Mouse (Mus musculus) liver, adult 2 months (tissue): ENCODE data around the gene Ptma. TPM values are rescaled to one million over a fixed set of nuclear protein-coding genes. Genes with fewer than 3 reads are reported as not detected.

Source experiments
- DNase-seq: peaks from one replicate; pipeline ENCODE4 v3.0.0-alpha.2; 2011; ENCODE audit warnings: low read depth, low spot score; ENCODE audit errors: extremely low read depth
- H3K27ac ChIP-seq: fragments of 200-500 bp; replicated peaks from 2 replicates; pipeline ENCODE4 v1.5.1; 2012; ENCODE audit warnings: low read depth, mild to moderate bottlenecking, control low read depth, inconsistent platforms, low read length; ENCODE audit not compliant: insufficient read depth
- H3K27me3 ChIP-seq: fragments of 200-500 bp; 2 replicates; pipeline ENCODE4 v1.6.1; 2012; ENCODE audit warnings: mild to moderate bottlenecking, moderate library complexity, low read length, inconsistent platforms; ENCODE audit not compliant: control insufficient read depth, insufficient read depth
- H3K36me3 ChIP-seq: fragments of 200-500 bp; 2 replicates; pipeline ENCODE4 v1.6.1; 2012; ENCODE audit warnings: low read length, inconsistent platforms; ENCODE audit not compliant: control insufficient read depth, insufficient read depth
- H3K4me1 ChIP-seq: fragments of 200-500 bp; 2 replicates; pipeline ENCODE4 v1.6.1; 2011; ENCODE audit warnings: low read length; ENCODE audit not compliant: control insufficient read depth, insufficient read depth
- H3K4me3 ChIP-seq: fragments of 200-500 bp; 2 replicates; pipeline ENCODE4 v1.5.1; 2011; ENCODE audit warnings: low read depth, mild to moderate bottlenecking, control low read depth, low read length, moderate library complexity; ENCODE audit not compliant: insufficient read depth
- H3K79me2 ChIP-seq: fragments of 200-500 bp; 2 replicates; pipeline ENCODE4 v1.6.1; 2012; ENCODE audit warnings: inconsistent platforms, mild to moderate bottlenecking, low read length, moderate library complexity; ENCODE audit not compliant: control insufficient read depth, insufficient read depth
- H3K9ac ChIP-seq: fragments of 200-500 bp; 2 replicates; pipeline ENCODE4 v1.6.1; 2012; ENCODE audit warnings: low read depth, mild to moderate bottlenecking, control low read depth, inconsistent platforms, low read length
- CTCF ChIP-seq: fragments of 200-500 bp; IDR thresholded peaks from 2 replicates; pipeline ENCODE4 v1.5.1; 2011; ENCODE audit warnings: low read depth, low read length, control low read depth
- POLR2A ChIP-seq: fragments of 200-500 bp; IDR thresholded peaks from 2 replicates; pipeline ENCODE4 v1.6.1; 2011; ENCODE audit warnings: low read length, control low read depth; ENCODE audit not compliant: insufficient read depth; ENCODE audit errors: extremely low read depth
- WGBS: fragments of 180-500 bp; shearing (Covaris S2); methylation state at CpG from one replicate; pipeline ENCODE4 v1.1.7; 2018; 5-methylcytosine and 5-hydroxymethylcytosine counted together
- polyA plus RNA-seq: library from polyadenylated mRNA; depleted of rRNA; stranded (reverse); fragments of >200 nt; gene quantifications from 2 replicates; pipeline ENCODE4 v1.2.3, GENCODE M21; 2012
- total RNA-seq: library from RNA; depleted of rRNA; stranded (reverse); fragments of >200 nt; gene quantifications from 2 replicates; pipeline ENCODE4 v1.2.3, GENCODE M21; 2014

Gene Ptma
- total and polyA plus RNA-seq, 2 experiments, result 240 to 259 TPM

- peak overlapping the region; percentile 95 for H3K9ac ChIP-seq
- peak; percentile 92 for TF ChIP-seq POLR2A
- no peak for TF ChIP-seq CTCF
- H3K27ac ChIP-seq, result peak overlapping the region; percentile 92
- WGBS, result under 1% methylated on average over 74 of the region's 74 CpGs
- no peaks in the 10 kb centered on the region for H3K36me3 ChIP-seq
- no peaks in the 10 kb centered on the region for H3K27me3 ChIP-seq
- H3K4me3 ChIP-seq, result peak overlapping the region; percentile 88
- no peaks in the 10 kb centered on the region for H3K79me2 ChIP-seq
- H3K4me1 ChIP-seq, result peaks cover 19% of the 10 kb centered on the region
- peak; percentile 90 for DNase-seq
These were observed 39.1 kb upstream of the Ptma start for GRCm38 (mm10) chr1:86487295-86487907.

GRCm38 (mm10) chr1:86487908-86488314 lies 38.6 kb upstream of the Ptma start:
- Histone ChIP-seq H3K27ac (peak overlapping the region; percentile 92), H3K9ac (peak overlapping the region; percentile 95), H3K79me2 (no peaks in the 10 kb centered on the region), H3K36me3 (no peaks in the 10 kb centered on the region), H3K27me3 (no peaks in the 10 kb centered on the region), H3K4me3 (peak overlapping the region; percentile 86), H3K4me1 (peaks cover 19% of the 10 kb centered on the region)
- no peak for DNase-seq
- WGBS, result 3% methylated on average over 20 of the region's 20 CpGs
- no peak for TF ChIP-seq POLR2A
- TF ChIP-seq CTCF, result no peak

GRCm38 (mm10) chr1:86488326-86488725 lies 38.2 kb upstream of the Ptma start:
- no peaks in the 10 kb centered on the region for H3K27me3 ChIP-seq
- H3K27ac ChIP-seq, result peak overlapping the region; percentile 92
- H3K4me3 ChIP-seq, result peak overlapping the region; percentile 63
- no peaks in the 10 kb centered on the region for H3K79me2 ChIP-seq
- no peaks in the 10 kb centered on the region for H3K36me3 ChIP-seq
- peaks cover 19% of the 10 kb centered on the region for H3K4me1 ChIP-seq
- DNase-seq, result peak; percentile 47
- TF ChIP-seq POLR2A (no peak), CTCF (no peak)
- peak overlapping the region; percentile 95 for H3K9ac ChIP-seq
- WGBS, result 20% methylated on average over 7 of the region's 7 CpGs

- H3K9ac ChIP-seq, result peak overlapping the region; percentile 95
- DNase-seq, result no peak
- no peaks in the 10 kb centered on the region for H3K36me3 ChIP-seq
- WGBS, result 85% methylated on average over 4 of the region's 4 CpGs
- H3K4me3 ChIP-seq, result 0 out of 2 replicates have a peak overlapping the region, but pooled peaks have one; percentile 3
- no peaks in the 10 kb centered on the region for H3K27me3 ChIP-seq
- no peak for TF ChIP-seq POLR2A
- TF ChIP-seq CTCF, result no peak
- H3K4me1 ChIP-seq, result peaks cover 19% of the 10 kb centered on the region
- H3K27ac ChIP-seq, result peak overlapping the region; percentile 92
- H3K79me2 ChIP-seq, result no peaks in the 10 kb centered on the region
These were observed 37.8 kb upstream of the Ptma start for GRCm38 (mm10) chr1:86488774-86489173.

- peak; percentile 75 for DNase-seq
- no peaks in the 10 kb centered on the region for H3K36me3 ChIP-seq
- H3K4me1 ChIP-seq, result peaks cover 19% of the 10 kb centered on the region
- H3K9ac ChIP-seq, result no peak overlapping the region
- no peak for TF ChIP-seq POLR2A
- TF ChIP-seq CTCF, result no peak
- peak overlapping the region; percentile 49; the same call in 1 of the 2 replicates for H3K27ac ChIP-seq
- H3K79me2 ChIP-seq, result no peaks in the 10 kb centered on the region
- 56% methylated on average over 4 of the region's 4 CpGs for WGBS
- H3K4me3 ChIP-seq, result no peak overlapping the region
- no peaks in the 10 kb centered on the region for H3K27me3 ChIP-seq
These were observed 36.6 kb upstream of the Ptma start for GRCm38 (mm10) chr1:86489901-86490300.

- Histone ChIP-seq H3K27me3 (no peaks in the 10 kb centered on the region), H3K79me2 (no peaks in the 10 kb centered on the region), H3K4me1 (peaks cover 19% of the 10 kb centered on the region), H3K4me3 (no peak overlapping the region), H3K36me3 (no peaks in the 10 kb centered on the region), H3K9ac (no peak overlapping the region), H3K27ac (peak overlapping the region; percentile 58)
- 43% methylated on average over 3 of the region's 3 CpGs for WGBS
- peak; percentile 93 for DNase-seq
- TF ChIP-seq POLR2A (no peak), CTCF (no peak)
These were observed 35.8 kb upstream of the Ptma start for GRCm38 (mm10) chr1:86490697-86491096.
